Comparison of ENCODE assay signal across 26 mouse cellular contexts in genomic region chr10:127561145-127561544, GRCm38 (mm10). TPM values are rescaled to one million over a fixed set of nuclear protein-coding genes. Genes with fewer than 3 reads are reported as not detected.
DNase-seq lines count a peak whose midpoint lies in the region; ATAC-seq and TF ChIP-seq lines count a peak whose summit lies in the region.
"Had no signal": no experiment of that assay in that cellular context is flagged by ENCODE, and none has a peak within 500 bp of the region (broad histone marks: within the 10 kb centered on the region; RNA-seq: fewer than 3 reads in every experiment).

No protein-coding gene starts in this region.

- peak; percentile 45 for TF ChIP-seq CTCF in forebrain, postnatal 0 days (IDR thresholded peaks at IDR 0.05; ENCODE audit: low read depth)
- TF ChIP-seq CTCF in kidney, postnatal 0 days (IDR thresholded peaks at IDR 0.05; ENCODE audit: low read depth) = peak; percentile 66
- peak; percentile 68 for TF ChIP-seq CTCF in midbrain, postnatal 0 days (IDR thresholded peaks at IDR 0.05)
- TF ChIP-seq CTCF in stomach, postnatal 0 days (IDR thresholded peaks at IDR 0.05; ENCODE audit: low read depth) = peak; percentile 65

- H3K4me3 ChIP-seq in forebrain, postnatal 0 days (ENCODE audit: low read depth, low read length) = no peak overlapping the region
- no peak overlapping the region for H3K4me3 ChIP-seq in forebrain, embryonic 16.5 days (replicated peaks; ENCODE audit: low read length)
- no peak overlapping the region for H3K4me3 ChIP-seq in kidney, postnatal 0 days (replicated peaks; ENCODE audit: low read depth, low read length)
- H3K4me3 ChIP-seq in midbrain, postnatal 0 days (ENCODE audit: low read depth, low read length) = no peak overlapping the region
- H3K4me3 ChIP-seq in midbrain, embryonic 16.5 days (ENCODE audit: low read depth, low read length) = no peak overlapping the region
- H3K4me3 ChIP-seq in stomach, postnatal 0 days (ENCODE audit: low read depth, low read length) = no peak overlapping the region
- H3K4me3 ChIP-seq: embryonic facial prominence, embryonic 15.5 days; forebrain, embryonic 10.5 days; hindbrain, embryonic 13.5 days; midbrain, embryonic 10.5 days had no signal

- H3K4me1 ChIP-seq in forebrain, postnatal 0 days (ENCODE audit: insufficient read depth) = no peaks in the 10 kb centered on the region
- H3K4me1 ChIP-seq in forebrain, embryonic 16.5 days (replicated peaks; ENCODE audit: control insufficient read depth, insufficient read depth, low read length) = no peaks in the 10 kb centered on the region
- peaks cover 11% of the 10 kb centered on the region; the same call in 1 of the 2 replicates for H3K4me1 ChIP-seq in kidney, postnatal 0 days (replicated peaks; ENCODE audit: insufficient read depth, low read length)
- no peaks in the 10 kb centered on the region for H3K4me1 ChIP-seq in midbrain, postnatal 0 days (ENCODE audit: insufficient read depth, low read length)
- no peaks in the 10 kb centered on the region for H3K4me1 ChIP-seq in midbrain, embryonic 16.5 days (ENCODE audit: control insufficient read depth, insufficient read depth, low read length)
- H3K4me1 ChIP-seq in stomach, postnatal 0 days (replicated peaks; ENCODE audit: control insufficient read depth, insufficient read depth) = no peaks in the 10 kb centered on the region; the same call in 1 of the 2 replicates
- H3K4me1 ChIP-seq: forebrain, embryonic 10.5 days; midbrain, embryonic 10.5 days had no signal

- H3K9ac ChIP-seq in forebrain, postnatal 0 days = no peak overlapping the region
- no peak overlapping the region for H3K9ac ChIP-seq in forebrain, embryonic 16.5 days (replicated peaks; ENCODE audit: low read depth, low read length)
- no peak overlapping the region for H3K9ac ChIP-seq in kidney, postnatal 0 days (ENCODE audit: low read depth, low read length)
- H3K9ac ChIP-seq in midbrain, postnatal 0 days (replicated peaks; ENCODE audit: low read length, poor library complexity, severe bottlenecking) = no peak overlapping the region
- H3K9ac ChIP-seq in midbrain, embryonic 16.5 days (ENCODE audit: low read depth, low read length) = no peak overlapping the region
- no peak overlapping the region for H3K9ac ChIP-seq in stomach, postnatal 0 days (ENCODE audit: low read length)
- H3K9ac ChIP-seq: embryonic facial prominence, embryonic 15.5 days; hindbrain, embryonic 13.5 days had no signal

- H3K9me3 ChIP-seq in forebrain, postnatal 0 days (ENCODE audit: low read length) = no peaks in the 10 kb centered on the region
- no peaks in the 10 kb centered on the region for H3K9me3 ChIP-seq in forebrain, embryonic 16.5 days (ENCODE audit: control insufficient read depth, low read length)
- no peaks in the 10 kb centered on the region for H3K9me3 ChIP-seq in kidney, postnatal 0 days (replicated peaks; ENCODE audit: low read length)
- no peaks in the 10 kb centered on the region for H3K9me3 ChIP-seq in midbrain, postnatal 0 days (ENCODE audit: low read length)
- no peaks in the 10 kb centered on the region for H3K9me3 ChIP-seq in midbrain, embryonic 16.5 days (replicated peaks; ENCODE audit: control insufficient read depth, low read length, poor library complexity, severe bottlenecking)
- no peaks in the 10 kb centered on the region for H3K9me3 ChIP-seq in stomach, postnatal 0 days (ENCODE audit: control insufficient read depth, low read length)
- H3K9me3 ChIP-seq: embryonic facial prominence, embryonic 15.5 days; hindbrain, embryonic 13.5 days had no signal

- no peak for ATAC-seq in forebrain, postnatal 0 days
- ATAC-seq in forebrain, embryonic 16.5 days = no peak
- ATAC-seq in kidney, postnatal 0 days (replicated peaks; ENCODE audit: low FRiP score, low read depth) = no peak
- ATAC-seq in midbrain, postnatal 0 days (ENCODE audit: low FRiP score) = no peak
- ATAC-seq in midbrain, embryonic 16.5 days = no peak
- ATAC-seq in stomach, postnatal 0 days (ENCODE audit: low FRiP score, low TSS enrichment) = no peak
- ATAC-seq: activated CD4-positive, CD25-positive, alpha-beta regulatory T cell, adult 4 months had no signal

- no peaks in the 10 kb centered on the region for H3K27me3 ChIP-seq in forebrain, postnatal 0 days (ENCODE audit: insufficient read depth, low read length)
- no peaks in the 10 kb centered on the region for H3K27me3 ChIP-seq in forebrain, embryonic 16.5 days (replicated peaks; ENCODE audit: control insufficient read depth, insufficient read depth, low read length)
- H3K27me3 ChIP-seq in kidney, postnatal 0 days (ENCODE audit: insufficient read depth, low read length) = no peaks in the 10 kb centered on the region
- no peaks in the 10 kb centered on the region for H3K27me3 ChIP-seq in midbrain, postnatal 0 days (ENCODE audit: insufficient read depth, low read length)
- no peaks in the 10 kb centered on the region for H3K27me3 ChIP-seq in midbrain, embryonic 16.5 days (ENCODE audit: control insufficient read depth, insufficient read depth, low read depth, low read length)
- H3K27me3 ChIP-seq in stomach, postnatal 0 days (ENCODE audit: control insufficient read depth, insufficient read depth, low read length) = no peaks in the 10 kb centered on the region
- H3K27me3 ChIP-seq: embryonic facial prominence, embryonic 15.5 days; hindbrain, embryonic 13.5 days had no signal

- no peak overlapping the region for H3K4me2 ChIP-seq in forebrain, postnatal 0 days (ENCODE audit: low read depth)
- H3K4me2 ChIP-seq in forebrain, embryonic 16.5 days (ENCODE audit: low read length) = no peak overlapping the region
- no peak overlapping the region for H3K4me2 ChIP-seq in kidney, postnatal 0 days (ENCODE audit: low read length)
- no peak overlapping the region for H3K4me2 ChIP-seq in midbrain, postnatal 0 days (ENCODE audit: low read depth, low read length, poor library complexity, severe bottlenecking)
- H3K4me2 ChIP-seq in midbrain, embryonic 16.5 days (ENCODE audit: low read length) = no peak overlapping the region
- no peak overlapping the region for H3K4me2 ChIP-seq in stomach, postnatal 0 days (replicated peaks; ENCODE audit: low read depth)
- H3K4me2 ChIP-seq: embryonic facial prominence, embryonic 15.5 days; heart, embryonic 11.5 days; hindbrain, embryonic 13.5 days had no signal

- no peak for DNase-seq in forebrain, postnatal 0 days
- DNase-seq in kidney, postnatal 0 days (ENCODE audit: low spot score) = peak; percentile 45
- DNase-seq in kidney, postnatal 10 days = no peak
- no peak for DNase-seq in midbrain, postnatal 0 days (ENCODE audit: low spot score)
- no peak for DNase-seq in stomach, postnatal 0 days (ENCODE audit: low spot score)
- DNase-seq in spleen, adult 12 weeks (ENCODE audit: low spot score) = no peak
- DNase-seq: adrenal gland, postnatal 10 days; cerebellum, adult 11 months; cerebellum, postnatal 14 days; embryo, embryonic 11 days; gastrocnemius, postnatal 25 days; heart, postnatal 14 days; kidney, adult 18-20 months; kidney, postnatal 25 days; lung, adult 18-20 months; retina, postnatal 1 day had no signal

- H3K36me3 ChIP-seq in forebrain, postnatal 0 days (ENCODE audit: insufficient read depth) = peaks cover 89% of the 10 kb centered on the region
- peaks cover 67% of the 10 kb centered on the region for H3K36me3 ChIP-seq in forebrain, embryonic 16.5 days (ENCODE audit: control insufficient read depth, insufficient read depth)
- H3K36me3 ChIP-seq in kidney, postnatal 0 days (ENCODE audit: insufficient read depth, low read length) = peaks cover 25% of the 10 kb centered on the region
- H3K36me3 ChIP-seq in midbrain, postnatal 0 days (ENCODE audit: insufficient read depth, low read length) = peaks cover 83% of the 10 kb centered on the region
- peaks cover 75% of the 10 kb centered on the region for H3K36me3 ChIP-seq in midbrain, embryonic 16.5 days (ENCODE audit: control insufficient read depth, insufficient read depth, low read length)
- peaks cover 41% of the 10 kb centered on the region for H3K36me3 ChIP-seq in stomach, postnatal 0 days (ENCODE audit: control insufficient read depth, insufficient read depth, low read length)

- no peak for TF ChIP-seq EP300 in stomach, postnatal 0 days (optimal IDR thresholded peaks at IDR 0.05)

- H3K27ac ChIP-seq in forebrain, postnatal 0 days (ENCODE audit: low read depth, low read length) = no peak overlapping the region
- H3K27ac ChIP-seq in forebrain, embryonic 16.5 days (ENCODE audit: low read length) = no peak overlapping the region
- no peak overlapping the region for H3K27ac ChIP-seq in kidney, postnatal 0 days
- no peak overlapping the region for H3K27ac ChIP-seq in midbrain, postnatal 0 days (ENCODE audit: low read depth, low read length)
- H3K27ac ChIP-seq in midbrain, embryonic 16.5 days (ENCODE audit: low read length) = no peak overlapping the region
- no peak overlapping the region for H3K27ac ChIP-seq in stomach, postnatal 0 days (replicated peaks)
- H3K27ac ChIP-seq: forebrain, embryonic 10.5 days; hindbrain, embryonic 13.5 days; macrophage; midbrain, embryonic 10.5 days had no signal

RNA-seq across cellular contexts. Expression of gene Nxph4, which starts 26.8 kb away (rescaled TPM):
- 2.1 and 2.2 TPM in 2 replicates for total RNA-seq in forebrain, postnatal 0 days (2014; rRNA removed)
- polyA plus RNA-seq in forebrain, postnatal 0 days (2015; fragmentation: Nextera tagmentation; extraction: Ambion mirVana) = 19.9 and 22.6 TPM in 2 replicates
- polyA plus RNA-seq in forebrain, embryonic 16.5 days (2015; fragmentation: Nextera tagmentation; extraction: Ambion mirVana) = 32.5 and 36.0 TPM in 2 replicates
- 0.93 and 1.1 TPM in 2 replicates for polyA plus RNA-seq in kidney, postnatal 0 days (2015; fragmentation: Nextera tagmentation; extraction: Ambion mirVana)
- 11.8 and 22.6 TPM in 2 replicates for total RNA-seq in midbrain, postnatal 0 days (2014; rRNA removed)
- polyA plus RNA-seq in midbrain, postnatal 0 days (2015; fragmentation: Nextera tagmentation; extraction: Ambion mirVana) = 68.9 and 72.4 TPM in 2 replicates
- 62.1 and 66.7 TPM in 2 replicates for polyA plus RNA-seq in midbrain, embryonic 16.5 days (2015; fragmentation: Nextera tagmentation; extraction: Ambion mirVana)
- polyA plus RNA-seq in stomach, postnatal 0 days (2015; fragmentation: Nextera tagmentation; extraction: Ambion mirVana) = 2.7 and 4.0 TPM in 2 replicates
- total RNA-seq: monocyte, adult 5-6 weeks had no signal
- polyA plus RNA-seq: activated CD4-positive, CD25-positive, alpha-beta regulatory T cell, adult 4 months; macrophage had no signal

RNA-seq across cellular contexts. Expression of gene Shmt2, which starts 38.9 kb away (rescaled TPM):
- total RNA-seq in forebrain, postnatal 0 days (2014; rRNA removed) = 31.5 and 43.8 TPM in 2 replicates
- polyA plus RNA-seq in forebrain, postnatal 0 days (2015; fragmentation: Nextera tagmentation; extraction: Ambion mirVana) = 39.0 and 39.9 TPM in 2 replicates
- polyA plus RNA-seq in forebrain, embryonic 16.5 days (2015; fragmentation: Nextera tagmentation; extraction: Ambion mirVana) = 78.9 and 80.4 TPM in 2 replicates
- 71.1 and 76.0 TPM in 2 replicates for polyA plus RNA-seq in kidney, postnatal 0 days (2015; fragmentation: Nextera tagmentation; extraction: Ambion mirVana)
- 39.8 and 48.0 TPM in 2 replicates for total RNA-seq in midbrain, postnatal 0 days (2014; rRNA removed)
- polyA plus RNA-seq in midbrain, postnatal 0 days (2015; fragmentation: Nextera tagmentation; extraction: Ambion mirVana) = 32.8 and 34.2 TPM in 2 replicates
- polyA plus RNA-seq in midbrain, embryonic 16.5 days (2015; fragmentation: Nextera tagmentation; extraction: Ambion mirVana) = 45.0 and 45.6 TPM in 2 replicates
- polyA plus RNA-seq in stomach, postnatal 0 days (2015; fragmentation: Nextera tagmentation; extraction: Ambion mirVana) = 38.9 and 40.9 TPM in 2 replicates

RNA-seq across cellular contexts. Expression of gene Ndufa4l2, which starts 46.4 kb away (rescaled TPM):
- 4.9 and 15.5 TPM in 2 replicates for total RNA-seq in forebrain, postnatal 0 days (2014; rRNA removed)
- 15.2 and 15.5 TPM in 2 replicates for polyA plus RNA-seq in forebrain, postnatal 0 days (2015; fragmentation: Nextera tagmentation; extraction: Ambion mirVana)
- 17.6 and 21.3 TPM in 2 replicates for polyA plus RNA-seq in forebrain, embryonic 16.5 days (2015; fragmentation: Nextera tagmentation; extraction: Ambion mirVana)
- 57.8 and 63.2 TPM in 2 replicates for polyA plus RNA-seq in kidney, postnatal 0 days (2015; fragmentation: Nextera tagmentation; extraction: Ambion mirVana)
- total RNA-seq in midbrain, postnatal 0 days (2014; rRNA removed) = 16.2 and 16.6 TPM in 2 replicates
- polyA plus RNA-seq in midbrain, postnatal 0 days (2015; fragmentation: Nextera tagmentation; extraction: Ambion mirVana) = 18.7 and 19.9 TPM in 2 replicates
- polyA plus RNA-seq in midbrain, embryonic 16.5 days (2015; fragmentation: Nextera tagmentation; extraction: Ambion mirVana) = 17.6 and 19.7 TPM in 2 replicates
- 58.2 and 72.8 TPM in 2 replicates for polyA plus RNA-seq in stomach, postnatal 0 days (2015; fragmentation: Nextera tagmentation; extraction: Ambion mirVana)
- total RNA-seq: monocyte, adult 5-6 weeks had no signal
- polyA plus RNA-seq: activated CD4-positive, CD25-positive, alpha-beta regulatory T cell, adult 4 months; macrophage had no signal

RNA-seq across cellular contexts. Expression of gene Stac3, which starts 59.7 kb away (rescaled TPM):
- total RNA-seq in forebrain, postnatal 0 days (2014; rRNA removed) = 0.85 and 1.7 TPM in 2 replicates
- polyA plus RNA-seq in forebrain, postnatal 0 days (2015; fragmentation: Nextera tagmentation; extraction: Ambion mirVana) = 0.20 and 0.50 TPM in 2 replicates
- polyA plus RNA-seq in forebrain, embryonic 16.5 days (2015; fragmentation: Nextera tagmentation; extraction: Ambion mirVana) = 0.98 and 1.8 TPM in 2 replicates
- polyA plus RNA-seq in kidney, postnatal 0 days (2015; fragmentation: Nextera tagmentation; extraction: Ambion mirVana) = 0.16 and 0.31 TPM in 2 replicates
- 1.2 and 2.3 TPM in 2 replicates for total RNA-seq in midbrain, postnatal 0 days (2014; rRNA removed)
- 0.51 and 1.0 TPM in 2 replicates for polyA plus RNA-seq in midbrain, postnatal 0 days (2015; fragmentation: Nextera tagmentation; extraction: Ambion mirVana)
- 1.3 and 2.1 TPM in 2 replicates for polyA plus RNA-seq in midbrain, embryonic 16.5 days (2015; fragmentation: Nextera tagmentation; extraction: Ambion mirVana)
- 0.23 and 0.40 TPM in 2 replicates for polyA plus RNA-seq in stomach, postnatal 0 days (2015; fragmentation: Nextera tagmentation; extraction: Ambion mirVana)

RNA-seq across cellular contexts. Expression of gene Lrp1, which starts 59.8 kb away (rescaled TPM):
- 183 and 228 TPM in 2 replicates for total RNA-seq in forebrain, postnatal 0 days (2014; rRNA removed)
- 42.2 and 70.4 TPM in 2 replicates for polyA plus RNA-seq in forebrain, postnatal 0 days (2015; fragmentation: Nextera tagmentation; extraction: Ambion mirVana)
- polyA plus RNA-seq in forebrain, embryonic 16.5 days (2015; fragmentation: Nextera tagmentation; extraction: Ambion mirVana) = 114 and 117 TPM in 2 replicates
- polyA plus RNA-seq in kidney, postnatal 0 days (2015; fragmentation: Nextera tagmentation; extraction: Ambion mirVana) = 42.6 and 44.5 TPM in 2 replicates
- 297 and 319 TPM in 2 replicates for total RNA-seq in midbrain, postnatal 0 days (2014; rRNA removed)
- 79.8 and 84.4 TPM in 2 replicates for polyA plus RNA-seq in midbrain, postnatal 0 days (2015; fragmentation: Nextera tagmentation; extraction: Ambion mirVana)
- 110 and 117 TPM in 2 replicates for polyA plus RNA-seq in midbrain, embryonic 16.5 days (2015; fragmentation: Nextera tagmentation; extraction: Ambion mirVana)
- 32.7 and 37.4 TPM in 2 replicates for polyA plus RNA-seq in stomach, postnatal 0 days (2015; fragmentation: Nextera tagmentation; extraction: Ambion mirVana)
